Mouse (Mus musculus) right cerebral cortex, adult 2 months (tissue): Measurements from ENCODE around the gene Gm3259.
"Not testable (repeated sequence)": the region's sequence is repeated elsewhere in the genome, so short reads cannot be mapped to it uniquely, and the experiment has no call there.

ENCODE experiments used
- DNase-seq, 2 experiments: peaks; one replicate each; pipeline ENCODE4 v3.0.0; 2021 to 2022; ENCODE audit warnings: low spot score in 2 of 2

Gene Gm3259

DNA sequence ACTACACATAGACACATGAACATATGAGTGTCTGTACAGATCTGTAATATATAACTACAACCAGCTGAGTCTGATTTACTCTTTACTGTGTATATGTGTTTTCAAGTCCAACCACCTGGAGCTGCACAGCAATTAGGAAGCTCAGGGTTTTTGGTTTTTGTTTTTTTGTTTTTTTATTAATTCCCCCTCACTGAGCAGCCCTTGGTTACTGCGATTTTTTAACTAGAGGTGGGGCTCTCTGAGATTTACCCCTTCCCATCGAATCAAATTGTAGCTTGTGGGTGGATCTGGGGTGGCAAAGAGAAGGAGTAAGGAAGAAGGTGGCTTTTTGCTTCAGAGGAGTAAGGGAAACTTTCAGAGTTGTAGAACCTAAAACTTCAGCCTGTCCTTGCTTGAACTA is at the start of gene Gm3259:
Gene Gm3259, plus strand, starts transcription at position 301 of the 400 bp plus-strand sequence.
- DNase-seq, result not testable (repeated sequence)

DNA sequence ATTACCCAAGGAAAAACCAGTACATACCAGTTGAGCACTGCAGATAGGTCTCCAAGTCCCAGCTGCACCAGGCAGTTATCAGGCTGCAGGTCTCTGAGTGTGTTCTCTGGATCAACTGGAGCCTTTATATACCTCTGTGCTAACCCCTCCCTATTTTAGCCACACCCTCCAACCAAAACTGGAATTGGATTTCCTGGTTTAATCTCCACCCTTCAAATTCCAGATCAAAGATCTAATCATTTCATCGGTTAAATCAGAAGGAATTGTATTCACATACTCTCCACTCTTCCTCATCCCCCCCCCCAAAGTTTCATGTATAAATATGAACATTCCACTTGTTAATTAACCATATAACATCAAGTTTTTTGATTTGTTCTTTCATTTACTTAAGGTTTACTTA is 33.0 kb upstream of the Gm3259 start, which contains the start of gene Gm10424:
Gene Gm10424, minus strand, starts transcription at position 101 of the 400 bp plus-strand sequence.
- DNase-seq, result not testable (repeated sequence)
